Mouse (Mus musculus): ENCODE results near the gene Gtf2e1.

The Gtf2e1 gene

GRCm38 (mm10) chr16:37539611-37540580, at the start of gene Gtf2e1, which contains the start of gene Rabl3:
TSS of gene Gtf2e1 (minus strand) at chr16:37539789.
TSS of gene Rabl3 (plus strand) at chr16:37539885.
- DNase-seq (ENCODE audit: low read depth, low spot score) = peak; percentile 96

- DNase-seq (ENCODE audit: low read depth, low spot score) = no peak
Observed at GRCm38 (mm10) chr16:37585129-37585563, 45.6 kb upstream of the Gtf2e1 start.

GRCm38 (mm10) chr16:37584218-37585035, 44.8 kb upstream of the Gtf2e1 start:
- no peak for DNase-seq (ENCODE audit: low read depth, low spot score)

GRCm38 (mm10) chr16:37583801-37584200, 44.2 kb upstream of the Gtf2e1 start:
- no peak for DNase-seq (ENCODE audit: low read depth, low spot score)

GRCm38 (mm10) chr16:37583306-37583705, 43.7 kb upstream of the Gtf2e1 start:
- DNase-seq (ENCODE audit: low read depth, low spot score) = no peak

- DNase-seq (ENCODE audit: low read depth, low spot score) = no peak
Observed at GRCm38 (mm10) chr16:37581901-37582300, 42.3 kb upstream of the Gtf2e1 start.

- no peak for DNase-seq (ENCODE audit: low read depth, low spot score)
Observed at GRCm38 (mm10) chr16:37580651-37581050, 41.1 kb upstream of the Gtf2e1 start.

GRCm38 (mm10) chr16:37579994-37580393, 40.4 kb upstream of the Gtf2e1 start, which contains the start of gene Hgd:
TSS of gene Hgd (plus strand) at chr16:37580153.
- DNase-seq (ENCODE audit: low read depth, low spot score) = no peak

GRCm38 (mm10) chr16:37579591-37579990, 40.0 kb upstream of the Gtf2e1 start:
- DNase-seq (ENCODE audit: low read depth, low spot score) = no peak

- DNase-seq (ENCODE audit: low read depth, low spot score) = no peak
Observed at GRCm38 (mm10) chr16:37575325-37575724, 35.7 kb upstream of the Gtf2e1 start.

- DNase-seq (ENCODE audit: low read depth, low spot score) = no peak
Observed at GRCm38 (mm10) chr16:37573061-37573460, 33.5 kb upstream of the Gtf2e1 start.

- DNase-seq (ENCODE audit: low read depth, low spot score) = no peak
Observed at GRCm38 (mm10) chr16:37572117-37572754, 32.6 kb upstream of the Gtf2e1 start.

- DNase-seq (ENCODE audit: low read depth, low spot score) = no peak
Observed at GRCm38 (mm10) chr16:37571554-37571953, 32.0 kb upstream of the Gtf2e1 start.

GRCm38 (mm10) chr16:37567113-37568050, 27.8 kb upstream of the Gtf2e1 start:
- no peak for DNase-seq (ENCODE audit: low read depth, low spot score)

GRCm38 (mm10) chr16:37566107-37566506, 26.5 kb upstream of the Gtf2e1 start:
- DNase-seq (ENCODE audit: low read depth, low spot score) = no peak

- no peak for DNase-seq (ENCODE audit: low read depth, low spot score)
Observed at GRCm38 (mm10) chr16:37565117-37565516, 25.5 kb upstream of the Gtf2e1 start.

- no peak for DNase-seq (ENCODE audit: low read depth, low spot score)
Observed at GRCm38 (mm10) chr16:37562961-37563360, 23.4 kb upstream of the Gtf2e1 start.

GRCm38 (mm10) chr16:37562414-37562813, 22.8 kb upstream of the Gtf2e1 start:
- DNase-seq (ENCODE audit: low read depth, low spot score) = no peak

- DNase-seq (ENCODE audit: low read depth, low spot score) = no peak
Observed at GRCm38 (mm10) chr16:37552824-37553223, 13.2 kb upstream of the Gtf2e1 start.

- DNase-seq (ENCODE audit: low read depth, low spot score) = no peak
Observed at GRCm38 (mm10) chr16:37550981-37551380, 11.4 kb upstream of the Gtf2e1 start.
